Mouse (Mus musculus) spleen, embryonic (tissue): ENCODE results near the gene Fam198a.

Experiments used
- CTCF ChIA-PET: fragments of 350-600 bp; sonication (Branson Sonifier 250); formaldehyde crosslinking; loops from one replicate; lab custom pipeline; 2022; lab: Charles Lee

The Fam198a gene

GRCm38 (mm10) chr9:121925959-121926358 lies 24.8 kb upstream of the Fam198a start:
- CTCF ChIA-PET: no interaction called here

DNA sequence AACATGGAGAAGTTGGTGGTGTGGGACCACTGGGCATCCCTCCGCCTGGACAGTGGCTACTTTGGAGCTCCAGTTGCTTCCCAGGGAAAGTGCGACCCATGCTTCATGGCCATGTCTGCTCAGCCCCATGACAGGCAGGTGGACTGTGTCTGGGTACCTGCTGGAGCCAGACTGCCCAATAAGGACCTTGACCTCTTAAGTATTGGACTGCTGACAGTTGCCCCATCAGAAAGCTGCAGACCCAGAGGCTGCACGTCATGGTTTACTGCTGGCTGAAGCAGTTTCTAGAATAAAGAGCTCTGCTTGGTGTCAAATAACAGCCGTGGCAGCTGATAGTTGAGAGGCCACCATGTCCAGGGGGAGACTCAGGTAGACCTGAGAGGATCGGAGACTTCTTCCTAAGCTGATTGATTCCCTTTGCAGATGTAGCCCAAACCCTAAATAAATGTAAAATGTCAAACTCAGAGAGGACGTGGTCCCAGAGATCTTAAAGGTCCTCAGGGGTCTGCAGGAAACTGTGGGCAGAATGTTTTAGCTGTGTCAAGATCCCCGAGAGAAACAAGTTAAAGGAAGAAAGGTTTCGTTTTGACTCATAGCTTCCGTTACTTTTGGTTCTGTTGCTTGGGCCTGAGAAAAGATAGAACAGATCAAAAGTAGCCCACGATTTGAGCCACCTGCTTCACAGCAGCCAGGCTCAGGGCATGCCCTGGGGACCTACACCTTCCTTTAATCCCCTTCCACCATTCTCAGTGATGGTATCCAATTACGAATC lies 24.0 kb upstream of the Fam198a start:
- CTCF ChIA-PET: no interaction called here

DNA sequence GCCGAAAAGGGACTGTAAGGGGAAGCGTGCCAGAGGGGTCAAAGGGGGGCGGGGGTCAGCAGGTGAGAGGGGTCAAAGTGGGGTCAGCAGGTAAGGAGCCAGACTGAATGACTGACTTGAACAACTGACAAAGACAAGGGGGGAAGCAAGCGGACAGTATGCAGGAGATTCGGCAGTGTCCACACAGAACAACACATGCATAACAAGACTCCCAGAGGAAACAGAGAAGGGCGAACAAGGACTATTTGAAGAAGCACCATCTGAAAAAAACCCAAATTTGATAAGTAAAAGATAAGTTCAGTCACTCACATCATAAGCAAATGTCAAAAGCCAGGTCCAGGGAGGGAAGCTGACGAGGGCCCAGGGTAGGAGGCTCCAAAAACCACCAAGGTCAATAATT lies 23.1 kb upstream of the Fam198a start:
- CTCF ChIA-PET: interaction anchor here (0.6 to 0.9 kb wide), 2 partner anchors 19 to 70 kb away, joined by 3 to 11 read pairs; no protein-coding TSS in a partner anchor

GRCm38 (mm10) chr9:121928498-121928897 lies 22.3 kb upstream of the Fam198a start:
- CTCF ChIA-PET: interaction anchor here (0.8 to 0.9 kb wide), 2 partner anchors 33 to 71 kb away, joined by 3 to 11 read pairs; no protein-coding TSS in a partner anchor

DNA sequence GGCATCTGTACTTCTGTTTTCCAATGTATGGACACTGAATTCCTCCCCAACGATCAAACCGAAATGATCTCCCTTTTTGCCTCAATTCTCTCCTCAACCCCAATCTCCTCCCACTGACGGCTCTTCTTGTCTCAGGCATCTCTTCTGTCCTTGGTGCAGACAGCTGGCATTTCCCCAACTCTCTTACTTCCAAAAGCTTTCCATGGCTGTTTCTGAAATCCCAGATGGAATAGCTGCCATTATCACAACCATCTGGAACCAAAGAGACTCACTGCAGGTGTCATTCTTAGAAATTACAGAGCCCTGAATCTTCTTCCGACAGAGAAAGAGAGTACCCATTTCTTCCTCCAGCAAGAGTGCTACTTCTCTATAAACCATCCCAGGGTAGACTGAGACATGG lies 15.9 kb upstream of the Fam198a start:
- CTCF ChIA-PET: no interaction called here

- CTCF ChIA-PET: interaction anchor here (0.8 kb wide), 1 partner anchor 211 kb away, joined by 3 read pairs; no protein-coding TSS in a partner anchor
Measured at GRCm38 (mm10) chr9:121936952-121937351, 13.8 kb upstream of the Fam198a start.

- CTCF ChIA-PET: interaction anchor here (0.8 kb wide), 1 partner anchor 212 kb away, joined by 3 read pairs; no protein-coding TSS in a partner anchor
Measured at GRCm38 (mm10) chr9:121937451-121937864, 13.3 kb upstream of the Fam198a start.

GRCm38 (mm10) chr9:121937944-121938355 lies 12.8 kb upstream of the Fam198a start:
- CTCF ChIA-PET: no interaction called here

GRCm38 (mm10) chr9:121943005-121943404 lies 7.8 kb upstream of the Fam198a start:
- CTCF ChIA-PET: interaction anchor here (0.6 to 1.4 kb wide), 2 partner anchors 11 to 37 kb away, joined by 3 to 4 read pairs; no protein-coding TSS in a partner anchor

DNA sequence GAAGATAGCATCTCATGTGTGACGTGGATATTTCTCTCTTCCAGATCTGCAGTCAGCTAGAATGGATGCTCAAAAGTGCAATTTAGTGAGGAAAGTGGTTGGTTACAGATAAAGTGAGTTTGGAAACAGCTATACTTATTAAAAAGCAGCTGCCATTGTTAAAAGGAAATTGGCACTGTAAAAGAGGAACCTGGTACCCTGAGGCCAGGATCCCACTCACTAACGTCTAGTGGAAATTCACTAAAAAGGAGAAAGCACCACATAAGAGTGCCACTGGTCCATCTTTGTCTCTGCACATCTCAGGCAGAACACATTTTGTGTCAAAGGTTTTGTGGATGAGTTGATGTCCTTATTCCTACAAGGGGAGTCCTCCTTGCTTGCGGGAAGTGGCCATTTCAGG lies 7.2 kb upstream of the Fam198a start:
- CTCF ChIA-PET: interaction anchor here (1.4 kb wide), 1 partner anchor 37 kb away, joined by 3 read pairs; no protein-coding TSS in a partner anchor

GRCm38 (mm10) chr9:121947784-121948183 lies 3.0 kb upstream of the Fam198a start:
- CTCF ChIA-PET: interaction anchor here (1.0 kb wide), 1 partner anchor 36 kb away, joined by 3 read pairs; no protein-coding TSS in a partner anchor

DNA sequence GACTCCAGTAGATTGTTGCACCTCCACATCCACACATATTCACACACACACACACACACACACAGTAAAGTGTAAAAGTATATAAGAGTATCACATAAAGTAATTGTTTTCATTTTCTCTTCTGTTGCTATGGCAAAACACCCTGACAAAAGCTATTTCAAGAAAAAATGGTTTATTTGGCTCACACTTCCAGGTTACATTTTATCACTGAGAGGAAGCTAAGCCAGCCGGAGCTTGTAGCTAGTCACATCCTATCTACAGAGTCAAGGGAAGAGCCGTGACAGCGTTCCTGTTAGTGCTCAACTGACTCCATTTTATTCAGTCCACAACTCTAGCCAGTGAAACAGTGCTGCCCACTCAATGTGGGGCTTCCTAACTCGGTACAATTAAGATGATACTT lies 2.4 kb upstream of the Fam198a start:
- CTCF ChIA-PET: interaction anchor here (1.0 kb wide), 1 partner anchor 35 kb away, joined by 3 read pairs; no protein-coding TSS in a partner anchor

- CTCF ChIA-PET: no interaction called here
Measured at GRCm38 (mm10) chr9:121951114-121951423, 281 bp downstream of the Fam198a start.

- CTCF ChIA-PET: interaction anchor here (0.5 kb wide), 1 partner anchor 157 kb away, joined by 3 read pairs; no protein-coding TSS in a partner anchor
Measured at GRCm38 (mm10) chr9:121952596-121952995, 1.8 kb downstream of the Fam198a start.

- CTCF ChIA-PET: no interaction called here
Measured at GRCm38 (mm10) chr9:121959966-121960635, 9.3 kb downstream of the Fam198a start.

GRCm38 (mm10) chr9:121964941-121965340 lies 14.2 kb downstream of the Fam198a start:
- CTCF ChIA-PET: interaction anchor here (0.7 kb wide), 1 partner anchor 191 kb away, joined by 3 read pairs; no protein-coding TSS in a partner anchor

GRCm38 (mm10) chr9:121968258-121968657 lies 17.5 kb downstream of the Fam198a start:
- CTCF ChIA-PET: no interaction called here

DNA sequence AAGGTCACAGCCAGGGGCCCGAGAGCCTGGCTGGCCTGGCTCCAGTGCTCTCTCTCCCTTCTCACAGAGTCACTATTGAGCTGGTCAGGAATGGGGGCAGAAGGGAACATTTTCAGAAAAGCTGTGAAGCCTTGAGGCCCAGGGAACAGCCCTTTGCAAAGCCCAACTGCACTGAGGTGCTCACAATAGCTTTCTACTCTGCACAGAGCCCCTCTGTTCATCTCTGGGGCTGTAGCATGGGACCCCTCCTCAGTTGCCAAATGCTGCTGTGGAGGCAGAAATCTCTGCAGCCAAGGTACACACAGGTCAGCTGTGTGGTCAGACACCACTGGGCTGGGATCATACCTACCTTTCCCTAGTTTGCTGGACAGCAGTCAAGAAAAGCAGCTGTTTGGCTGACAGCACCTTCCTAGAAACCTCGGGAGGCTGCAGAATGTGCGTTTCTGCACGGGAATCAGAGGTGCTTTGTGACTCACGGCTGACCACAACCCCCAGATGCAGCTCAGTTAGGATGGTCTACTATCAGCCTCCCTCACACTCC lies 19.1 kb downstream of the Fam198a start:
- CTCF ChIA-PET: no interaction called here

GRCm38 (mm10) chr9:121973207-121973606 lies 22.4 kb downstream of the Fam198a start:
- CTCF ChIA-PET: no interaction called here

DNA sequence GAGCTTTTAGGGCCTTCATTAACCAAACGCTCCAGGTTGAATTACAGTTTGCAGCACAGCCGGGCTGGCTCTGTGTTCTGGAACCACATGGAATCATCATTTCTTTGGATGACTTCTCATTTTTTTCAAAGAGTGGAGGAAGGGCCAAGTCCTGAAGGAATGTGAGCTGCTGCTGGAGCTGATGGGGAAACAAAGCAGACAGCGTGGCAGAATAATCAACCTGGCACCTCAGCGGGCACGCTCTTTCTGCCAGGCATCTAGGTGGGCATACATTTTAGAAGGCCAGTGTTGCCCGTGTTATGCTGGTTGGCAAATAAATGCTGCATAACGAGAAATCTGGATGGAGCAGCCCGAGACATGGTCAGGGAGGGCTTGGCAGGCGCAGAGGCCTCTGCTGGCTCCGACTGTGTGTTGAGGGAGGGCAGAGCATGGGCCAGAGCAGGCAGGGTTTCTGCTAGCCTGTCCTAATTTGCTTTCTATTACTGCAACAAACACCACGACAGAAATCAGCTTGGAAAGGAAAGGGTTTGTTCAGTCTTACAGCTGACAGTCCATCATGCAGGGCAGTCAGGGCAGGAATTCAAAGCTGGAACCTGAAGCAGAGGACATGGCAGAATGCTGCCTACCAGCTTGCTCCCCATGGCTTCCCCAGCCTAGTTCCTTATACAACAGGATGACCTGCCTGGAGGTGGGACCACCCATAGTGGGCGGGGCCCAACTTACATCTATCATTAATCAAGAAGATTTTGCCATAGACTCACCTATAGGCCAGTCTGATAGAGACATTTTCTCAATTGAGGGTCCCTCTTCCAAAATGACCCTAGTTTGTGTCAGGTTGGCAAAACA lies 23.6 kb downstream of the Fam198a start:
- CTCF ChIA-PET: no interaction called here

DNA sequence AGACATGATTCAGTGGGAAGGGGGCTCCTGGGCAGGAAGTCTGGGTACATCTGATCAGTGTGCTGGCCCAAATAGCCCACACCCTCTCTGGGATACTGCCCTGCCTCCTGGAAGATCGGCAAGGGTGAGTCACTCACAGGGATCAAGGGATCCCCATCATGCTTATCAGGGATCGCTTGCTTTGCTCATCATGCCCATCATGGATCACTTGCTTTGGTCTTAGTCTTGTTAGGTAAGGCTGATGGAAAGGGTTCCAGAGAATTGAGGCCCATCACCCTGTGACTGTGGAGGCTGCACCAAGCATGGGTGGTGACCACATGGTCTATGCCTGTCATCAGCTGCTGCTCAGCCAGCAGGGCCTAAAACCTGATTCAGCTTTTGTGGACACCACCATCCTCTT lies 24.5 kb downstream of the Fam198a start:
- CTCF ChIA-PET: no interaction called here
